Mouse (Mus musculus): ENCODE measurements around the gene Cxcl3.

GRCm38 (mm10) chr5:90771880-90772653 lies 13.8 kb upstream of the Cxcl3 start, which contains the start of gene Pf4:
- TF ChIP-seq POLR2A (IDR thresholded peaks at IDR 0.05; ENCODE audit: insufficient read depth, low read depth, low read length), result peak; percentile 41; the same call in 1 of the 2 replicates
- TF ChIP-seq CTCF (IDR thresholded peaks at IDR 0.05), result no peak
- peak; percentile 51; the same call in 1 of the 2 replicates for TF ChIP-seq EP300 (IDR thresholded peaks at IDR 0.05; ENCODE audit: insufficient read depth, low read depth, low read length)

Measured in heart, adult 2 months (tissue).